Comparison of ENCODE assay signal across 7 mouse cellular contexts in genomic region chr8:3567641-3568371, GRCm38 (mm10). TPM values are rescaled to one million over a fixed set of nuclear protein-coding genes. Genes with fewer than 3 reads are reported as not detected.
A peak's percentile ranks its signal among the peaks of the same experiment; 100 is the strongest.
DNase-seq lines count a peak whose midpoint lies in the region; ATAC-seq lines count a peak whose summit lies in the region.

Gene C330021F23Rik, plus strand, starts transcription at chr8:3567990.

- H3K4me2 ChIP-seq in forebrain, embryonic 16.5 days (ENCODE audit: low read length) = peak within 1 kb of the TSS; percentile 3
- peak within 1 kb of the TSS; percentile 51 for H3K4me2 ChIP-seq in kidney, embryonic 14.5 days (replicated peaks; ENCODE audit: low read depth, low read length)
- peak within 1 kb of the TSS; percentile 29 for H3K4me2 ChIP-seq in midbrain, embryonic 16.5 days (ENCODE audit: low read length)

- no peaks in the 10 kb centered on the region for H3K9me3 ChIP-seq in forebrain, embryonic 16.5 days (ENCODE audit: control insufficient read depth, low read length)
- no peaks in the 10 kb centered on the region for H3K9me3 ChIP-seq in kidney, embryonic 14.5 days (ENCODE audit: control insufficient read depth, low read length)
- no peaks in the 10 kb centered on the region for H3K9me3 ChIP-seq in midbrain, embryonic 16.5 days (replicated peaks; ENCODE audit: control insufficient read depth, low read length, poor library complexity, severe bottlenecking)

- H3K9ac ChIP-seq in forebrain, embryonic 16.5 days (replicated peaks; ENCODE audit: low read depth, low read length) = no peak within 1 kb of the TSS
- H3K9ac ChIP-seq in kidney, embryonic 14.5 days (ENCODE audit: low read depth, low read length) = peak within 1 kb of the TSS; percentile 57
- H3K9ac ChIP-seq in midbrain, embryonic 16.5 days (ENCODE audit: low read depth, low read length) = no peak within 1 kb of the TSS

- ATAC-seq in forebrain, embryonic 16.5 days = no peak
- peak; percentile 92 for ATAC-seq in kidney, embryonic 14.5 days (ENCODE audit: low FRiP score, low TSS enrichment)
- ATAC-seq in midbrain, embryonic 16.5 days = peak; percentile 39; the same call in 1 of the 2 replicates
- ATAC-seq in frontal cortex, adult (ENCODE audit: low TSS enrichment) = no peak

- H3K4me1 ChIP-seq in brown adipose tissue, adult 24 weeks (ENCODE audit: control insufficient read depth, insufficient read depth, insufficient read length, low read length) = no peaks in the 10 kb centered on the region
- H3K4me1 ChIP-seq in forebrain, embryonic 16.5 days (replicated peaks; ENCODE audit: control insufficient read depth, insufficient read depth, low read length) = 0 out of 2 replicates have a peak, but pooled peaks cover 2% of the 10 kb centered on the region
- H3K4me1 ChIP-seq in kidney, embryonic 14.5 days (ENCODE audit: control insufficient read depth, insufficient read depth, low read length) = peaks cover 5% of the 10 kb centered on the region; the same call in 1 of the 2 replicates
- no peaks in the 10 kb centered on the region; the same call in 1 of the 2 replicates for H3K4me1 ChIP-seq in midbrain, embryonic 16.5 days (ENCODE audit: control insufficient read depth, insufficient read depth, low read length)

- no peak for DNase-seq in frontal cortex, postnatal 25 days (ENCODE audit: low spot score in 2 of 2)
- no peak for DNase-seq in urinary bladder, postnatal 25 days (ENCODE audit: low spot score)

- H3K27ac ChIP-seq in brown adipose tissue, adult 24 weeks (replicated peaks; ENCODE audit: low read depth, low read length) = no peak within 1 kb of the TSS
- no peak within 1 kb of the TSS for H3K27ac ChIP-seq in forebrain, embryonic 16.5 days (ENCODE audit: low read length)
- peak within 1 kb of the TSS; percentile 84 for H3K27ac ChIP-seq in kidney, embryonic 14.5 days (ENCODE audit: low read depth, low read length)
- no peak within 1 kb of the TSS for H3K27ac ChIP-seq in midbrain, embryonic 16.5 days (ENCODE audit: low read length)

- WGBS in forebrain, embryonic 16.5 days = 1% methylated on average over 12 of the region's 12 CpGs
- 2% methylated on average over 12 of the region's 12 CpGs for WGBS in kidney, embryonic 14.5 days
- WGBS in midbrain, embryonic 16.5 days = under 1% methylated on average over 12 of the region's 12 CpGs

- no peaks in the 10 kb centered on the region for H3K27me3 ChIP-seq in forebrain, embryonic 16.5 days (replicated peaks; ENCODE audit: control insufficient read depth, insufficient read depth, low read length)
- H3K27me3 ChIP-seq in kidney, embryonic 14.5 days (ENCODE audit: control insufficient read depth, insufficient read depth, low read length) = no peaks in the 10 kb centered on the region
- H3K27me3 ChIP-seq in midbrain, embryonic 16.5 days (ENCODE audit: control insufficient read depth, insufficient read depth, low read depth, low read length) = no peaks in the 10 kb centered on the region

- no peaks in the 10 kb centered on the region for H3K36me3 ChIP-seq in forebrain, embryonic 16.5 days (ENCODE audit: control insufficient read depth, insufficient read depth)
- H3K36me3 ChIP-seq in kidney, embryonic 14.5 days (ENCODE audit: control insufficient read depth, insufficient read depth, low read length) = no peaks in the 10 kb centered on the region
- no peaks in the 10 kb centered on the region for H3K36me3 ChIP-seq in midbrain, embryonic 16.5 days (ENCODE audit: control insufficient read depth, insufficient read depth, low read length)

- peak within 1 kb of the TSS; percentile 11; the same call in 1 of the 2 replicates for H3K4me3 ChIP-seq in brown adipose tissue, adult 24 weeks (ENCODE audit: insufficient read depth, low read depth, low read length)
- no peak within 1 kb of the TSS for H3K4me3 ChIP-seq in forebrain, embryonic 16.5 days (replicated peaks; ENCODE audit: low read length)
- H3K4me3 ChIP-seq in kidney, embryonic 14.5 days (ENCODE audit: low read length) = peak within 1 kb of the TSS; percentile 32
- peak within 1 kb of the TSS; percentile 5; the same call in 1 of the 2 replicates for H3K4me3 ChIP-seq in midbrain, embryonic 16.5 days (ENCODE audit: low read depth, low read length)

RNA-seq across cellular contexts. Expression of gene C330021F23Rik, which starts in this region (rescaled TPM):
- polyA plus RNA-seq in brown adipose tissue, adult 24 weeks (2012; ENCODE audit: insufficient read depth, insufficient read length, missing spikeins) = 3.7 and 6.5 TPM in 2 replicates
- 0.29 and 0.56 TPM in 2 replicates for polyA plus RNA-seq in forebrain, embryonic 16.5 days (2015; fragmentation: Nextera tagmentation; extraction: Ambion mirVana)
- 6.9 and 11.2 TPM in 2 replicates for polyA plus RNA-seq in kidney, embryonic 14.5 days (2014; fragmentation: Nextera tagmentation; extraction: Ambion mirVana)
- 0.39 and 0.60 TPM in 2 replicates for polyA plus RNA-seq in midbrain, embryonic 16.5 days (2015; fragmentation: Nextera tagmentation; extraction: Ambion mirVana)

Comparison
In these comparisons a context has a peak if more than half of its experiments do, and no peak if none do; other contexts are left out.
1. Peak in ATAC-seq, H3K4me3 ChIP-seq and H3K4me2 ChIP-seq in midbrain, embryonic 16.5 days; RNA of the gene not detected or under 1 TPM.